Mouse (Mus musculus): ENCODE measurements at regions not wholly inside any gene's neighbourhood (a gene's known extent, or its start where the extent isn't known, plus 50 kb on each side); places are given as distances from the start of the nearest gene placed in this dataset.

GRCm38 (mm10) chr1:167929729-167930341 lies 240.8 kb downstream of the Lmx1a start:
- no peak for TF ChIP-seq POLR2A (IDR thresholded peaks at IDR 0.05; ENCODE audit: borderline replicate concordance, control insufficient read depth, low read depth, low read length)
- TF ChIP-seq CTCF (IDR thresholded peaks at IDR 0.05; ENCODE audit: control insufficient read depth, insufficient read depth, low read length) = no peak
